Mouse (Mus musculus) retina, adult 2 months (tissue): Measurements from ENCODE around the gene Foxo1.

Source experiments
- DNase-seq: peaks from one replicate; pipeline ENCODE4 v3.0.0-alpha.2; 2012; ENCODE audit warnings: low read depth, low spot score

Gene Foxo1

GRCm38 (mm10) chr3:52308586-52309321, 40.6 kb downstream of the Foxo1 start:
- no peak for DNase-seq

GRCm38 (mm10) chr3:52320516-52321270, 52.6 kb downstream of the Foxo1 start:
- DNase-seq, result no peak

GRCm38 (mm10) chr3:52322401-52323385, 54.6 kb downstream of the Foxo1 start:
- DNase-seq, result no peak

GRCm38 (mm10) chr3:52325006-52325405, 56.9 kb downstream of the Foxo1 start:
- no peak for DNase-seq

- DNase-seq, result no peak
Observed at GRCm38 (mm10) chr3:52326687-52327086, 58.6 kb downstream of the Foxo1 start.

- no peak for DNase-seq
Observed at GRCm38 (mm10) chr3:52327146-52327545, 59.0 kb downstream of the Foxo1 start.

GRCm38 (mm10) chr3:52331709-52332108, 63.6 kb downstream of the Foxo1 start:
- DNase-seq, result no peak

- no peak for DNase-seq
Observed at GRCm38 (mm10) chr3:52338761-52339160, 70.6 kb downstream of the Foxo1 start.

- no peak for DNase-seq
Observed at GRCm38 (mm10) chr3:52340336-52341034, 72.3 kb downstream of the Foxo1 start.

GRCm38 (mm10) chr3:52342226-52342625, 74.1 kb downstream of the Foxo1 start:
- DNase-seq, result no peak

- DNase-seq, result no peak
Observed at GRCm38 (mm10) chr3:52342801-52343200, 74.7 kb downstream of the Foxo1 start.

- no peak for DNase-seq
Observed at GRCm38 (mm10) chr3:52343270-52344070, 75.3 kb downstream of the Foxo1 start.

- DNase-seq, result no peak
Observed at GRCm38 (mm10) chr3:52345881-52346280, 77.7 kb downstream of the Foxo1 start.

GRCm38 (mm10) chr3:52346986-52347710, 79.0 kb downstream of the Foxo1 start:
- DNase-seq, result no peak

- no peak for DNase-seq
Observed at GRCm38 (mm10) chr3:52347980-52348622, 80.0 kb downstream of the Foxo1 start.

- no peak for DNase-seq
Observed at GRCm38 (mm10) chr3:52350636-52351035, 82.5 kb downstream of the Foxo1 start.

- no peak for DNase-seq
Observed at GRCm38 (mm10) chr3:52351901-52352300, 83.8 kb downstream of the Foxo1 start.

GRCm38 (mm10) chr3:52354203-52354602, 86.1 kb downstream of the Foxo1 start:
- DNase-seq, result no peak

GRCm38 (mm10) chr3:52357265-52357953, 89.3 kb downstream of the Foxo1 start:
- DNase-seq, result no peak
